Mouse (Mus musculus): ENCODE data around the gene Nacc2. TPM values are rescaled to one million over a fixed set of nuclear protein-coding genes. Genes with fewer than 3 reads are reported as not detected.

The Nacc2 gene
- polyA plus RNA-seq, 1 experiment, result 124 TPM

DNA sequence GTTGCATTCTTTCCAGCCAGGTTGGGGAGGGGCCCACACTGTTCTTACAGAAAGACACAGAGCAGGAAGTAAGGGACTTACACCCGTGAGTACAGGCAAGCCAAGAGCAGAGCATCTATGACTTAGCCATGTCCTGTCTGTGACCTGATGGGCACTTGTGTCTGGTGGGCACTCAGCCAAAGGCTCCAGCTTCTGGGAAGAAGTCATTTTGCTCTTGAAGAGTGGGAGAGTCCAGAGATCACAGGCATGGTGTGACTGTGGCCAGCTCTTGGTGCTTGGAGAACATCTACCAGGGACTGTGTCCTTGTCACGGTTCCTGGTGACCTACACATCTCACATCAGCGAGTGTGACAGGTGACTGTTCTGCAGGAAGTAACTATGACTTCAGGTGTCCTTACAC lies 32.7 kb upstream of the Nacc2 start:
- no peaks in the 10 kb centered on the region for H3K27me3 ChIP-seq (ENCODE audit: control insufficient read depth, insufficient read depth, low read length)
- peaks cover 29% of the 10 kb centered on the region for H3K4me1 ChIP-seq (ENCODE audit: control insufficient read depth, insufficient read depth, low read length)
- 68% methylated on average over 3 of the region's 3 CpGs for WGBS
- H3K4me3 ChIP-seq (replicated peaks; ENCODE audit: insufficient read depth, low read depth, low read length), result no peak overlapping the region
- DNase-seq, result no peak
- no peak overlapping the region for H3K27ac ChIP-seq (ENCODE audit: insufficient read depth, low read length)
- TF ChIP-seq CTCF (IDR thresholded peaks at IDR 0.05; ENCODE audit: borderline replicate concordance, insufficient read depth, low read depth, low read length) (no peak), POLR2A (IDR thresholded peaks at IDR 0.05; ENCODE audit: borderline replicate concordance, insufficient read depth, low read length) (no peak)

- WGBS, result 29% methylated on average over 5 of the region's 5 CpGs
- no peaks in the 10 kb centered on the region for H3K27me3 ChIP-seq (ENCODE audit: control insufficient read depth, insufficient read depth, low read length)
- no peak for DNase-seq
These were observed 31.6 kb upstream of the Nacc2 start for GRCm38 (mm10) chr2:26154586-26154985.

DNA sequence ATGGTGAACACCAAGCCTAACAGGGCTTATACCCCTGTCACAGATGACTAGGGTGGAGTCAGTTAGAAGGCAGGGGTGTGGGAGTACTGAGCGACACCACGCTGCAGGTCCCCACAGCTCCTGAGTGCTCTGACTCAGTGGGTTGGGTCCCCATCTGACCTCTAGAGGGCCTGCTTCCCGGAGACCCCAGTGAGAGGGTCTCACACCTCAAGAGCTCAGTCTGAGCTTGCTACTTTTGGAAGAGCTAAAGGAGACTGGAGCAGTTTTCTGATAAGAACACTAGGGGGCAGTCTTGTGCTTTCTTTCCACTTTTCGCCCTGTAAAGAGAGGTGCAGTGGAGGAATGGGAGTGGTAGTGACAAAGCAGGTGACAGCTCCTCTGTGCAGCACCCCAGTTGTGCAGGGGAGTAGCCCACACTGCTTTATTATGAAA lies 30.9 kb upstream of the Nacc2 start:
- DNase-seq, result peak; percentile 66
- Histone ChIP-seq H3K27me3 (ENCODE audit: control insufficient read depth, insufficient read depth, low read length) (no peaks in the 10 kb centered on the region), H3K27ac (ENCODE audit: insufficient read depth, low read length) (no peak overlapping the region), H3K4me3 (replicated peaks; ENCODE audit: insufficient read depth, low read depth, low read length) (no peak overlapping the region), H3K4me1 (ENCODE audit: control insufficient read depth, insufficient read depth, low read length) (peaks cover 29% of the 10 kb centered on the region)
- 15% methylated on average over 4 of the region's 4 CpGs for WGBS
- no peak for TF ChIP-seq POLR2A (IDR thresholded peaks at IDR 0.05; ENCODE audit: borderline replicate concordance, insufficient read depth, low read length)
- TF ChIP-seq CTCF (IDR thresholded peaks at IDR 0.05; ENCODE audit: borderline replicate concordance, insufficient read depth, low read depth, low read length), result peak; percentile 80

More at GRCm38 (mm10) chr2:26154586-26154985, 31.6 kb upstream of the Nacc2 start:
- peaks cover 29% of the 10 kb centered on the region for H3K4me1 ChIP-seq (ENCODE audit: control insufficient read depth, insufficient read depth, low read length)
- no peak overlapping the region for H3K27ac ChIP-seq (ENCODE audit: insufficient read depth, low read length)
- H3K4me3 ChIP-seq (replicated peaks; ENCODE audit: insufficient read depth, low read depth, low read length), result no peak overlapping the region
- TF ChIP-seq POLR2A (IDR thresholded peaks at IDR 0.05; ENCODE audit: borderline replicate concordance, insufficient read depth, low read length), result no peak

- 45% methylated on average over 4 of the region's 4 CpGs for WGBS
- Histone ChIP-seq H3K27me3 (ENCODE audit: control insufficient read depth, insufficient read depth, low read length) (no peaks in the 10 kb centered on the region), H3K27ac (ENCODE audit: insufficient read depth, low read length) (no peak overlapping the region), H3K4me1 (ENCODE audit: control insufficient read depth, insufficient read depth, low read length) (peaks cover 31% of the 10 kb centered on the region), H3K4me3 (replicated peaks; ENCODE audit: insufficient read depth, low read depth, low read length) (no peak overlapping the region)
- TF ChIP-seq POLR2A (IDR thresholded peaks at IDR 0.05; ENCODE audit: borderline replicate concordance, insufficient read depth, low read length) (no peak), CTCF (IDR thresholded peaks at IDR 0.05; ENCODE audit: borderline replicate concordance, insufficient read depth, low read depth, low read length) (peak; percentile 64)
- peak in 1 of 2 experiments; percentile 61 for DNase-seq
These were observed 30.3 kb upstream of the Nacc2 start for GRCm38 (mm10) chr2:26153295-26153694.

DNA sequence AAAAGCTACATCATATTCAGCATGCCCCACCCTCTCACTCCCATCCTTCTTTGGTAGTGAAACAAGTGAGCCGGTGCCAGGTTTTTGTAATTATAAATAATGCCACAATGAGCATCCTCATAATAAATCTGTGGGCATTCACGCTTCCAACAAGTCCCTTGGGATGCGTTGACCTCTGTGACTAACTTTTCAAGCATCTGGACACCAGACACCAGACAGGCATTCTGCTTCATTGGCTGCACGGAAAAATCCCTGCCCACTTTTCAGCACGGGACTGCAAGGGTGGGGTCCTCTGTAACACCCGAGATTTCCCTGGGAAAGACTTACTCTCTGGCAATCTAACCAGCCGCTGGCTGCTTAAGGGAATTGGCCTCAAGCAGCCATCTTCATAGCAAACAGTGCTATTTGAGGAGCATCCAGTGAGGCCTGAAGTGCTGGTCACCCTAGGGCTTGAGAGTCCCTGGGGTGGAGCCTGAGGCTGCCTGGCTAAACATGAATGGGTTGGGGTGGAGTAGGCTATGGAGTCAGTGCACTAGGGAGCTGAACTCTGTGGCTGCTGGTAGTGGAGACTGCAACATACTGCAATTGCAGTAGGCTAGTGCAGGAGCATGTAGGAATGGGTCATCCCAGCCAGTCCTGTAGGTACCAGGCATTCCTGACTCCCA lies 24.8 kb upstream of the Nacc2 start:
- TF ChIP-seq POLR2A (IDR thresholded peaks at IDR 0.05; ENCODE audit: borderline replicate concordance, insufficient read depth, low read length) (no peak), CTCF (IDR thresholded peaks at IDR 0.05; ENCODE audit: borderline replicate concordance, insufficient read depth, low read depth, low read length) (no peak)
- no peak overlapping the region; the same call in 1 of the 2 replicates for H3K27ac ChIP-seq (ENCODE audit: insufficient read depth, low read length)
- no peaks in the 10 kb centered on the region for H3K27me3 ChIP-seq (ENCODE audit: control insufficient read depth, insufficient read depth, low read length)
- H3K4me1 ChIP-seq (ENCODE audit: control insufficient read depth, insufficient read depth, low read length), result peaks cover 47% of the 10 kb centered on the region
- DNase-seq, result no peak
- WGBS, result 54% methylated on average over 7 of the region's 7 CpGs
- no peak overlapping the region for H3K4me3 ChIP-seq (replicated peaks; ENCODE audit: insufficient read depth, low read depth, low read length)

DNA sequence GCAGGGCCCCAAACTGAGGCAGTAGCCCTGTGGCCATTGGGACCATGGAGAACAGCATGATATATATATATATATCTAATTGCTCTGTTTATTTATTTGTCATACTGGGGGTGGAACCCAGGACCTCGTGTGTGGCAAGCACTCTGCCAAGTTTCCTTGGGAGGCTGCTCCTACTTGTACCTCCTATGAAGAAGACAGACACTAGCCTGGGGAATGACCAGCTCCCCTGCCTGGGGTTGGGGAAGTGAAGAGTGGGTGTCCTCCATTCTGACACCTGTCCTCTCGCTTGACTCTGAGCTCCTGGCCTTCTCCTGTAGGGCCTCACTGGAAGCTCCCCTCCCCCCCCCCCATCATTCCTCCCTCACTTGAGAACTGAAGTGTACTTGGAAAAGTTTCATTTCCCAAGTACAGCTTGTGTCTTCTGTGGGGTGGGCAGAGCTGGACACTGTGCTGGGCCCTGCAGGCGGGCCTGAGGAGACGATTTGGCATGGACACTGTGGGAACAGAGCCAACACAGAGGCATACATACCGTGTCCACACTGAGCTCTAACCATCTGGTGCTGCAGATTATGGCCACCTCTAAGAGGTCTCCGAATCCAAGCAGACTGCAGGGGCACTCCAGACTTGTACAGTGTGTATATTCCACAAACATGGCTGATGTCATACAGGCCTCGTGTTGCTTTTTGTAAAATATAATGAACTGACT lies 23.5 kb upstream of the Nacc2 start:
- peak; percentile 84 to 90 for DNase-seq
- Histone ChIP-seq H3K27me3 (ENCODE audit: control insufficient read depth, insufficient read depth, low read length) (no peaks in the 10 kb centered on the region), H3K27ac (ENCODE audit: insufficient read depth, low read length) (peak overlapping the region; percentile 91), H3K4me1 (ENCODE audit: control insufficient read depth, insufficient read depth, low read length) (peaks cover 52% of the 10 kb centered on the region), H3K4me3 (replicated peaks; ENCODE audit: insufficient read depth, low read depth, low read length) (no peak overlapping the region)
- TF ChIP-seq CTCF (IDR thresholded peaks at IDR 0.05; ENCODE audit: borderline replicate concordance, insufficient read depth, low read depth, low read length), result no peak
- 0 out of 2 replicates have a peak, but pooled peaks have one; percentile 8 for TF ChIP-seq POLR2A (IDR thresholded peaks at IDR 0.05; ENCODE audit: borderline replicate concordance, insufficient read depth, low read length)
- 8% methylated on average over 7 of the region's 7 CpGs for WGBS

DNA sequence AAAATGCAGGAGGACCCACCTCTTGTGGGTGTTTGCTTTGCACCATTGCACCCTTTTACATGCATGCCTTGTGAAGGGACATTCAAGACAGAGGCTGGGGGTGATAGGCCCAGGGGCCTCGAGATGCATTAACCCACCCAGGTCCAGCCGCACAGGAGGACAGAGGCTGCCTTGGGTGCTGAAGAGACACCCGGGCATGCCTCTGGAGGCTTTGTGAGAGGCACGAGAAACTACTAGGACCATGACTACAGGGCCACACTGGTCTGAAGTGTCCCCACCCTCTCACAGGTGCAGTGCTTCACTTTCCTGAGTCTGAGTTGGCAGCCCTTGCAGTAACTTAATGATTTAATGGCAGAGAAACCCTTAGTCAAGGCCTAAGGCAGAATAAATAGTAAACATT lies 22.1 kb upstream of the Nacc2 start:
- TF ChIP-seq CTCF (IDR thresholded peaks at IDR 0.05; ENCODE audit: borderline replicate concordance, insufficient read depth, low read depth, low read length) (no peak), POLR2A (IDR thresholded peaks at IDR 0.05; ENCODE audit: borderline replicate concordance, insufficient read depth, low read length) (no peak)
- H3K4me3 ChIP-seq (replicated peaks; ENCODE audit: insufficient read depth, low read depth, low read length), result no peak overlapping the region
- no peak for DNase-seq
- no peaks in the 10 kb centered on the region for H3K27me3 ChIP-seq (ENCODE audit: control insufficient read depth, insufficient read depth, low read length)
- no peak overlapping the region for H3K27ac ChIP-seq (ENCODE audit: insufficient read depth, low read length)
- H3K4me1 ChIP-seq (ENCODE audit: control insufficient read depth, insufficient read depth, low read length), result peaks cover 52% of the 10 kb centered on the region
- 84% methylated on average over 4 of the region's 4 CpGs for WGBS

GRCm38 (mm10) chr2:26144331-26144730 lies 21.3 kb upstream of the Nacc2 start:
- TF ChIP-seq CTCF (IDR thresholded peaks at IDR 0.05; ENCODE audit: borderline replicate concordance, insufficient read depth, low read depth, low read length), result no peak
- no peak for TF ChIP-seq POLR2A (IDR thresholded peaks at IDR 0.05; ENCODE audit: borderline replicate concordance, insufficient read depth, low read length)
- DNase-seq, result no peak
- H3K4me3 ChIP-seq (replicated peaks; ENCODE audit: insufficient read depth, low read depth, low read length), result no peak overlapping the region
- peaks cover 52% of the 10 kb centered on the region for H3K4me1 ChIP-seq (ENCODE audit: control insufficient read depth, insufficient read depth, low read length)
- H3K27me3 ChIP-seq (ENCODE audit: control insufficient read depth, insufficient read depth, low read length), result no peaks in the 10 kb centered on the region
- H3K27ac ChIP-seq (ENCODE audit: insufficient read depth, low read length), result peak overlapping the region; percentile 10; the same call in 1 of the 2 replicates
- 69% methylated on average over 4 of the region's 4 CpGs for WGBS
